Mouse (Mus musculus): ENCODE measurements around the gene Ildr1.

Gene Ildr1

GRCm38 (mm10) chr16:36693818-36694413 lies at the start of gene Ildr1:
Ildr1 (plus strand) TSS chr16:36693978.
- no peak for DNase-seq (ENCODE audit: low read depth, low spot score)

DNA sequence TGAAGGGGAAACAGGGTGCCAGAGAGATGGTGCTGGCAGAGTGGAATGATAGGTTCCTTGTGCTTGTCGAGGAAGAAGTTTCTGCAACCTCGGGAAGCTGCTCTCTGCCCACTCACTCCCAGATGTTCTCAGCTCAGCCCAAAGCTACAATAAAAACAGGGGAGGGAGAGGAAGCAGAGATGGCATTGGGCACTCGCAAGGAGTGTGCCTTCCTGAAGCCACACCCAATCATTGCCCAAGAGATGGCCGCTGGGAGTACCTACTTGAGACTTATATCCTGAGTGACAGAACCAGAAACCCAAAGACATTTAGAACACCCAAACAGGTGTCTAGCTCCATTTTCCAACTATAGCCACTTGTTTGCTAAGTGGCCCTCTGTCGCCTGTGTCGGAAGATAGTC lies 48.7 kb upstream of the Ildr1 start:
- DNase-seq (ENCODE audit: low read depth, low spot score), result no peak

DNA sequence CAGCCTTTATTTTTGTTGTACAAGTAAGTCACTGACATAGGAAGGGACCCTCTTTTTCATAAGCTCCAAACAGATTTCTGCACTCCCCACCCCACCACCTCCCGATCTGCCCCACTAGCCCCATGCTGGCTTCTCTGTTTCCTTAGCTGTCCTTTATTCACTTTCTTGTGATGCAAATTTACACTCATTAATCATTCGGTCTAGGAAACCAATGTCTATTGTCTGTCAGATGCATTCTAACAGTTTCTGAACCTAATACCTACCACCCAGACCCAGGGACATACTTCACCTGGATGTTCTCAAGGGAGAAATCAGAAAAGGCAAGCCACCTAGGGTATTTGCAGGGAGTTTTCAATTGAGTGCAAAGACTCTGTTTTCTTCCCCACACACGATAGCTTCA lies 44.5 kb upstream of the Ildr1 start:
- no peak for DNase-seq (ENCODE audit: low read depth, low spot score)

GRCm38 (mm10) chr16:36650511-36650910 lies 43.3 kb upstream of the Ildr1 start:
- no peak for DNase-seq (ENCODE audit: low read depth, low spot score)

GRCm38 (mm10) chr16:36651174-36651766 lies 42.5 kb upstream of the Ildr1 start:
- DNase-seq (ENCODE audit: low read depth, low spot score), result no peak

- no peak for DNase-seq (ENCODE audit: low read depth, low spot score)
Measured at GRCm38 (mm10) chr16:36655199-36655598, 38.6 kb upstream of the Ildr1 start.

- DNase-seq (ENCODE audit: low read depth, low spot score), result no peak
Measured at GRCm38 (mm10) chr16:36655910-36656309, 37.9 kb upstream of the Ildr1 start.

DNA sequence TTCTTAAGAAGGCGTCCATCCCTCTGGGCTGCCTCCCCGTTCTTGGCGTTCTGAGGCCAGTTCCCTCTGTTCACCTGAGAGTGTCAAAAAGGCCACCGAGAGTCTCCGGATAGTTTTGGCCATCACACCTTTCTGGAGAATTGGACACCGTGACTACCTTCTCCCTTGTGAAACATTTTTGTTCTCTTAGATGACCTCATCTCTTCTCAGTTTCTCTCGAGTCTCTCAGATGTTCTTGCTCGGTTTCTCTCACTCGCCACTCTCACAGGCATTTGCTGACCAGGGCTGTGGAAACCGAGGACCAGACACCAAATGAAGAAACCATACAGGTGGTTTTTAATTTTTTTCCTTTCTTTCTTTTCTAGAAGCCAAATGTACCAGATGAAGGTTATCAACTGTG lies 32.4 kb upstream of the Ildr1 start:
- DNase-seq (ENCODE audit: low read depth, low spot score), result no peak

GRCm38 (mm10) chr16:36663484-36663883 lies 30.3 kb upstream of the Ildr1 start:
- no peak for DNase-seq (ENCODE audit: low read depth, low spot score)

- no peak for DNase-seq (ENCODE audit: low read depth, low spot score)
Measured at GRCm38 (mm10) chr16:36665782-36666181, 28.0 kb upstream of the Ildr1 start, which contains the start of gene Cd86. Cd86 (minus strand) TSS chr16:36666081.

DNA sequence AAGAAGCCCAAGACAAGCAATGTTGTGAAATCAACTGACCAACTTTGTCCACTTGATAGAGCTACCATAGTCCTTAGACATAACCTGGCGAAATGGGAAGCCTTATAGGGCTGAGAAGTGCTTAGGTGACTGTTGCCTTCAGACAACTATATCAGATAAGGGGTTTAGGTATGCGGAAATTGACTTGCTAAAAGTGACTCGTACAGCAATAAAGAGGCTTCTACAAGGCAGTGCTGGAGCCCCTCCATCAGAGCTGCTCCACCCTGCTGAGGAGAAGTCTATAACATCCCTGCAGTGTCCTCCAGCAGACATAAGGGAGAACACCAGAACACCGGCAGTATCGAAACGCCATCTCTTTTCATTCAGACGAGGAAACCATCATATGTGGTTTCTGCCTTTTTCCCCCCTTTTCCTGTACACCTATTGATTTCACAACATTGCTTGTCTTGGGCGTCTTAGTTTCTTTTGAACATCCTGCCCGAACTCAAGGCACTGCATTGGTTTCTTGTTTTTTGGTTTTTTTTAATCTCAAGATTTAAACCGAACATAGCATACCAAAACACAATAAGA lies 27.2 kb upstream of the Ildr1 start:
- DNase-seq (ENCODE audit: low read depth, low spot score), result no peak

- DNase-seq (ENCODE audit: low read depth, low spot score), result no peak
Measured at GRCm38 (mm10) chr16:36670590-36670989, 23.2 kb upstream of the Ildr1 start.

DNA sequence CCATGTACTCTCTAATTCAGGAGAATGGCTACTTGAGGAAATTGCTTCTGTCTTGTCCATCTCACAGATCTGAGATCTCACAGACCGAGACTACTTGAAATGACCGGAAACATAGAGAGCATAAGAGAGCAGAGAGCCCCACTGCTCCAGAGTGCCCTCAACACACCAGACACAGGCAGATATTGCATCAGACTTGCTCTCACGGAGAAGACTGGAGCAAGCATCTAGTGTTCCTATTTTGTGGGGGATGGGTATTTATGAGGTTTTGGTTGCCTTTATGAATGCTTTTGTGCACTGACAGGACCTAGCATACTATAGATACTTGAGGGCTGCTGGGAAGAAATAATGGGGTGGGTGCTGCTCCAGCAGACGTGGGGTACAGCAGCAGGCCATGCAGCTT lies 20.6 kb upstream of the Ildr1 start:
- no peak for DNase-seq (ENCODE audit: low read depth, low spot score)

- no peak for DNase-seq (ENCODE audit: low read depth, low spot score)
Measured at GRCm38 (mm10) chr16:36674457-36675204, 19.1 kb upstream of the Ildr1 start.

DNA sequence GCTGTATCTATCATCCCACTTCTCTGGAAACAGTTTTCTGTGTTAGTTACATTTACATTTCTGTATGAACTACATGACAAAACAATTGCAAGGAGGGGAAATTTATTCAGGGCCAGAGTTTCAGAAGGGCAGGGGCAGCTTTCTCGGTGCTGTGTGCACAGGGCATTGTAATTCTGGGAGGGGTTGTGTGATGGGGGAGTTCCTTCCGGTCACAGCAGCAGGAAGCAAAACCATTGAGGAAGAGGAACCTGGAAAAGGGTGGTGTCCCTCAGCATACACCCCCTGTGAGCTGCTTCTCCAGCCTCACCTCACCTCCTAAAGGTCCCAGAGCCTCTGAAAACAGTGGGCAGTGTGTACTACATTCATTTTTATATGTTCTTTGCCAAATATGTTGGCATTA lies 18.5 kb upstream of the Ildr1 start:
- DNase-seq (ENCODE audit: low read depth, low spot score), result no peak

DNA sequence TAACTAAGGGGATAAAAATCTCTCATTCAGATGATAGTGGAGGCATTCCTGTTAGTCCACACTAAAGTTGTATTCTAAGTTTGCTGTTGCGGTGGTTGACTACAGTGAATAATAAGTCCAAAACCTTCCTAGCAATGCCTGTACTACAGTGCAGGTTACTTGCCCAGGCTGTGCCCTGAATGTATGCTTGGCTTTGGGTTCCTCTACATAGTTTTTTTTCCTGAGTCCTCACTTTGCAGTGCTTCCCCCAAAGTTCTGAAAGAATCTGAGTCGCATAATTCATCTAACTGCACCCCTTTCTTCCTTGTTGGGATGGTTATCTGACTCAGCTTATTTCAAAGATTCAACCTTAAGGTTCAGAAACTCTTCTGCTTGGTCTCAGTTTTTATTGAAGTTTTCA lies 17.9 kb upstream of the Ildr1 start:
- DNase-seq (ENCODE audit: low read depth, low spot score), result no peak

GRCm38 (mm10) chr16:36681829-36682228 lies 11.9 kb upstream of the Ildr1 start:
- DNase-seq (ENCODE audit: low read depth, low spot score), result no peak

DNA sequence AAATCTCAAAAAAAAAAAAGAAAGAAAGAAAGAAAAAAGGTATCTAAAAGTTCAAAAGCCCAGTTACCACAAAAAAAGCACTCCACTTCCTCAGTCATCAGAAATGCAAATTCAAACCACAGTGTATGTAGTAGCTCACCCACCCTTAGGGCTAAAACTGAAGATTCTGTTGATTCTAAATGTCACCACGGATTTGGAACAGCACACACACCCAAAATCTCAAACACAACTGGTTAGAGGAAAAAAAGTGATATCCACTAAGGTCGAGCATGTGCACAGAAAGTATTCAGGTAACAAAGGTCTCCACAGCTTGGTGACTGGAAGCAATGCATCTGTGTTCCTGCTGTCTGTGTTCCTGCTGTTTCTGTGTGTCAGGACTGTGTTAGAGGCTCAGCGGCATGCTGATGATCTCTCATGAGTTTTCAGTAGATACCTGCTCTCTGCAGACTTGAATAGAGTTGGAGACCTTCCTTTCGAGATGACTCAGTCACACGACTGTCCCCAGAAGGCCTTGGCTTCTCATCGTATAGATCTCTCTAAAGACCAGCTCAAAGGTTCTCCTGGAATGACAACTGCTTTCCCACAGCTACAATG lies 9.4 kb upstream of the Ildr1 start:
- DNase-seq (ENCODE audit: low read depth, low spot score), result no peak

- no peak for DNase-seq (ENCODE audit: low read depth, low spot score)
Measured at GRCm38 (mm10) chr16:36688076-36688475, 5.7 kb upstream of the Ildr1 start.

DNA sequence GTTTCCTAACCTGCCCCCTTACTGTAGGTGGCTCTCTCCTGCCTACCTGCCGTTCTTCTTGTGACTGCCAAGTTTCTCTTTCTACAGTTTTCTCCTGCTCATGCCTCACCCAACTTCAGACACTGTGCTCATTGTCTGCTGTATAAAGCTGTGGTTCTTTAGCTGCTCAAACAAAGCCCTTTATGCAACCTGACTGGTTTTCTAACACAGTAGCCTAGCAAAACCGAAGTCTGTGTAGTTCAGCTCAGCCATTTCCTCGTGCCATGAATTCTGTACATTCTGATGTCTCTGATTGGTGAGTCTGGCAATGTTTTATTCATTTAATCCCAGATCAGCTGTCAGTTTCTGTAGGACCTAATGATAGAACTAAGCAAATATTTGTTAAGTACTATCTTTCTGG lies 2.3 kb upstream of the Ildr1 start:
- no peak for DNase-seq (ENCODE audit: low read depth, low spot score)

GRCm38 (mm10) chr16:36694798-36695290 lies 1.1 kb downstream of the Ildr1 start:
- DNase-seq (ENCODE audit: low read depth, low spot score), result no peak

- no peak for DNase-seq (ENCODE audit: low read depth, low spot score)
Measured at GRCm38 (mm10) chr16:36697331-36697730, 3.6 kb downstream of the Ildr1 start.
